Mouse (Mus musculus): ENCODE measurements at regions not wholly inside any gene's neighbourhood (a gene's known extent, or its start where the extent isn't known, plus 50 kb on each side); places are given as distances from the start of the nearest gene placed in this dataset.

GRCm38 (mm10) chrX:99587284-99587683 is 116.2 kb upstream of the Pja1 start:
- TF ChIP-seq CTCF (IDR thresholded peaks at IDR 0.05; ENCODE audit: control insufficient read depth, insufficient read depth, insufficient read length) (no peak), MYOG (IDR thresholded peaks at IDR 0.05; ENCODE audit: control insufficient read depth, extremely low read depth, insufficient read length) (no peak), MAX (IDR thresholded peaks at IDR 0.05) (no peak), USF1 (IDR thresholded peaks at IDR 0.05; ENCODE audit: low read depth) (no peak), CEBPB (IDR thresholded peaks at IDR 0.05; ENCODE audit: low read depth) (no peak), MYOD1 (IDR thresholded peaks at IDR 0.05; ENCODE audit: control insufficient read depth, insufficient read length, low read depth) (no peak)

Data from C2C12 (cell line).